ENCODE assay signal across 23 mouse cellular contexts in genomic region chr19:21189216-21189615, GRCm38 (mm10).
DNase-seq lines count a peak whose midpoint lies in the region; ATAC-seq and TF ChIP-seq lines count a peak whose summit lies in the region.
"Had no signal": no experiment of that assay in that cellular context is flagged by ENCODE, and none has a peak within 500 bp of the region (broad histone marks: within the 10 kb centered on the region; RNA-seq: fewer than 3 reads in every experiment).

No protein-coding gene starts in this region.

- H3K36me3 ChIP-seq in megakaryocyte, embryonic 14.5 days (replicated peaks; ENCODE audit: low read length): no peaks in the 10 kb centered on the region
- H3K36me3 ChIP-seq in macrophage (ENCODE audit: inconsistent target): no peaks in the 10 kb centered on the region
- H3K36me3 ChIP-seq: embryonic facial prominence, embryonic 10.5 days; embryonic facial prominence, embryonic 12.5 days; forebrain, embryonic 15.5 days had no signal

- no peaks in the 10 kb centered on the region for H3K79me2 ChIP-seq in macrophage (ENCODE audit: inconsistent target)

- peaks cover 35% of the 10 kb centered on the region for H3K4me1 ChIP-seq in megakaryocyte, embryonic 14.5 days
- H3K4me1 ChIP-seq in bone marrow macrophage, adult 2 months (ENCODE audit: control insufficient read depth, insufficient read depth, low read length): peaks cover 12% of the 10 kb centered on the region
- H3K4me1 ChIP-seq: embryonic facial prominence, embryonic 10.5 days; embryonic facial prominence, embryonic 12.5 days; forebrain, embryonic 13.5 days; forebrain, embryonic 15.5 days had no signal

- no peaks in the 10 kb centered on the region for H3K9me3 ChIP-seq in megakaryocyte, embryonic 14.5 days
- H3K9me3 ChIP-seq: embryonic facial prominence, embryonic 10.5 days; embryonic facial prominence, embryonic 12.5 days; forebrain, embryonic 13.5 days; forebrain, embryonic 15.5 days had no signal

- H3K4me3 ChIP-seq in megakaryocyte, embryonic 14.5 days (replicated peaks): peak overlapping the region; percentile 46
- H3K4me3 ChIP-seq in bone marrow macrophage, adult 2 months (ENCODE audit: insufficient read depth, low read length): no peak overlapping the region
- no peak overlapping the region for H3K4me3 ChIP-seq in macrophage (ENCODE audit: inconsistent target)
- H3K4me3 ChIP-seq: embryonic facial prominence, embryonic 10.5 days; embryonic facial prominence, embryonic 12.5 days; forebrain, embryonic 13.5 days; forebrain, embryonic 15.5 days had no signal

- no peaks in the 10 kb centered on the region for H3K27me3 ChIP-seq in megakaryocyte, embryonic 14.5 days (replicated peaks)
- H3K27me3 ChIP-seq: embryonic facial prominence, embryonic 12.5 days; forebrain, embryonic 13.5 days; forebrain, embryonic 15.5 days; Patski had no signal

- ATAC-seq in megakaryocyte, adult 5-6 weeks (ENCODE audit: poor library complexity, severe bottlenecking): no peak
- no peak for ATAC-seq in monocyte, adult 5-6 weeks (replicated peaks; ENCODE audit: insufficient number of reproducible peaks, low FRiP score, low TSS enrichment, poor library complexity, severe bottlenecking)
- ATAC-seq: activated CD4-positive, CD25-positive, alpha-beta regulatory T cell, adult 4 months; forebrain, embryonic 13.5 days; forebrain, embryonic 15.5 days; forebrain, postnatal 0 days; Patski had no signal

- no peak for TF ChIP-seq CTCF in bone marrow macrophage, adult 2 months (IDR thresholded peaks at IDR 0.05; ENCODE audit: low read depth, low read length)

- WGBS in macrophage (ENCODE audit: missing documents): 15% methylated on average over 3 of the region's 4 CpGs

- DNase-seq in 416B (ENCODE audit: low read depth): peak; percentile 58
- DNase-seq in spleen, postnatal 36 days (ENCODE audit: low spot score in 2 of 2): no peak
- DNase-seq: adrenal gland, adult 8-10 months; adrenal gland, postnatal 14 days; adrenal gland, postnatal 36 days; cerebellum, adult 11 months; cerebellum, adult 18-20 months; cerebellum, adult 8-10 months; cerebellum, adult 9-11 months; cerebellum, postnatal 14 days; cerebellum, postnatal 36 days; forebrain, postnatal 0 days had no signal

- peak overlapping the region; percentile 17; the same call in 1 of the 2 replicates for H3K27ac ChIP-seq in bone marrow macrophage, adult 2 months (ENCODE audit: insufficient read depth, low read depth, low read length)
- peak overlapping the region; percentile 34 for H3K27ac ChIP-seq in macrophage
- H3K27ac ChIP-seq: embryonic facial prominence, embryonic 10.5 days; embryonic facial prominence, embryonic 12.5 days; forebrain, embryonic 13.5 days; forebrain, embryonic 15.5 days had no signal

- no peak for TF ChIP-seq POLR2A in bone marrow macrophage, adult 2 months (IDR thresholded peaks at IDR 0.05; ENCODE audit: borderline replicate concordance, low read depth, low read length)
